Mouse (Mus musculus) kidney, adult 11 months (tissue): Measurements from ENCODE around the gene Zfp523.

Experiments
- DNase-seq: peaks from one replicate; pipeline ENCODE4 v3.0.0; 2022

Gene Zfp523

GRCm38 (mm10) chr17:28176775-28177539 is at the start of gene Zfp523:
Gene Zfp523, plus strand, starts transcription at chr17:28177129.
- peak; percentile 89 for DNase-seq

GRCm38 (mm10) chr17:28129796-28130195 is 47.1 kb upstream of the Zfp523 start:
- no peak for DNase-seq

GRCm38 (mm10) chr17:28130391-28131125 is 46.4 kb upstream of the Zfp523 start:
- no peak for DNase-seq

- DNase-seq: no peak
These were observed 45.8 kb upstream of the Zfp523 start for GRCm38 (mm10) chr17:28131156-28131555.

- peak; percentile 46 for DNase-seq
These were observed 43.7 kb upstream of the Zfp523 start for GRCm38 (mm10) chr17:28133193-28133592.

GRCm38 (mm10) chr17:28135496-28135895 is 41.4 kb upstream of the Zfp523 start:
- DNase-seq: no peak

GRCm38 (mm10) chr17:28136266-28136665 is 40.7 kb upstream of the Zfp523 start:
- no peak for DNase-seq

- no peak for DNase-seq
These were observed 38.9 kb upstream of the Zfp523 start for GRCm38 (mm10) chr17:28138013-28138412.

- DNase-seq: no peak
These were observed 38.2 kb upstream of the Zfp523 start for GRCm38 (mm10) chr17:28138685-28139084.

GRCm38 (mm10) chr17:28140431-28141204 is 36.3 kb upstream of the Zfp523 start:
- DNase-seq: no peak

GRCm38 (mm10) chr17:28141205-28141650 is 35.7 kb upstream of the Zfp523 start:
- no peak for DNase-seq

GRCm38 (mm10) chr17:28141771-28142699 is 34.9 kb upstream of the Zfp523 start, which contains the start of gene Scube3:
Gene Scube3, plus strand, starts transcription at chr17:28142141.
- no peak for DNase-seq

GRCm38 (mm10) chr17:28142700-28143610 is 34.0 kb upstream of the Zfp523 start:
- no peak for DNase-seq

- no peak for DNase-seq
These were observed 33.2 kb upstream of the Zfp523 start for GRCm38 (mm10) chr17:28143751-28144150.

GRCm38 (mm10) chr17:28144241-28144640 is 32.7 kb upstream of the Zfp523 start:
- DNase-seq: no peak

- no peak for DNase-seq
These were observed 28.6 kb upstream of the Zfp523 start for GRCm38 (mm10) chr17:28148288-28148687.

- no peak for DNase-seq
These were observed 27.2 kb upstream of the Zfp523 start for GRCm38 (mm10) chr17:28149734-28150133.

- no peak for DNase-seq
These were observed 26.5 kb upstream of the Zfp523 start for GRCm38 (mm10) chr17:28150456-28150855.

GRCm38 (mm10) chr17:28153095-28153494 is 23.8 kb upstream of the Zfp523 start:
- no peak for DNase-seq

GRCm38 (mm10) chr17:28154970-28155369 is 22.0 kb upstream of the Zfp523 start:
- no peak for DNase-seq

GRCm38 (mm10) chr17:28160361-28160760 is 16.6 kb upstream of the Zfp523 start:
- DNase-seq: no peak
